Mouse (Mus musculus) lung, postnatal 0 days (tissue): ENCODE measurements around the gene Cep63. TPM values are rescaled to one million over a fixed set of nuclear protein-coding genes. Genes with fewer than 3 reads are reported as not detected.

Source experiments
- ATAC-seq: fragments of 200-750 bp; cut with Nextera tagmentation; 2 replicates; pipeline ENCODE4 v1.8.0; 2017; ENCODE audit warnings: moderate library complexity
- DNase-seq: peaks from one replicate; pipeline ENCODE4 v3.0.0-alpha.2; 2016; ENCODE audit warnings: low spot score
- H3K27ac ChIP-seq: fragments of 300-500 bp; sonication (generic); 2 replicates; pipeline ENCODE4 v1.5.1; 2014; ENCODE audit warnings: antibody characterized with exemption, mild to moderate bottlenecking, low read length, mixed read lengths
- H3K27me3 ChIP-seq: fragments of 300-500 bp; sonication (generic); replicated peaks from 2 replicates; pipeline ENCODE4 v1.6.1; 2014; ENCODE audit warnings: low read length, mixed read lengths; ENCODE audit not compliant: insufficient read depth
- H3K36me3 ChIP-seq: fragments of 300-500 bp; sonication (generic); 2 replicates; pipeline ENCODE4 v1.6.1; 2014; ENCODE audit warnings: low read length, mixed read lengths; ENCODE audit not compliant: insufficient read depth
- H3K4me1 ChIP-seq: fragments of 300-500 bp; sonication (generic); 2 replicates; pipeline ENCODE4 v1.6.1; 2014; ENCODE audit warnings: antibody characterized with exemption, low read depth, low read length, mixed read lengths; ENCODE audit not compliant: insufficient read depth
- H3K4me2 ChIP-seq: fragments of 300-500 bp; sonication (generic); replicated peaks from 2 replicates; pipeline ENCODE4 v1.6.1; 2014; ENCODE audit warnings: low read depth, mild to moderate bottlenecking, low read length, moderate library complexity, mixed read lengths
- H3K4me3 ChIP-seq: fragments of 300-500 bp; sonication (generic); 2 replicates; pipeline ENCODE4 v1.5.1; 2014; ENCODE audit warnings: low read depth, low read length
- H3K9ac ChIP-seq: fragments of 300-500 bp; sonication (generic); replicated peaks from 2 replicates; pipeline ENCODE4 v1.6.1; 2014; ENCODE audit warnings: low read depth, mild to moderate bottlenecking
- H3K9me3 ChIP-seq: fragments of 300-500 bp; sonication (generic); 2 replicates; pipeline ENCODE4 v1.6.1; 2016; ENCODE audit warnings: low read length, mixed read lengths
- CTCF ChIP-seq: IDR thresholded peaks from 2 replicates; pipeline ENCODE4 v1.5.1; 2016; ENCODE audit warnings: antibody characterized with exemption, mild to moderate bottlenecking
- EP300 ChIP-seq: IDR thresholded peaks from 2 replicates; pipeline ENCODE4 v1.6.1; 2016; ENCODE audit warnings: antibody characterized with exemption, mild to moderate bottlenecking, control low read depth
- WGBS: fragments of 180-500 bp; shearing (Covaris S2); extraction: QIAGEN DNeasy Blood & Tissue Kit; methylation state at CpG from one replicate; pipeline ENCODE4 v1.1.7; 2014; 5-methylcytosine and 5-hydroxymethylcytosine counted together
- polyA plus RNA-seq: library from polyadenylated mRNA; unstranded; fragments of >200 nt; fragmentation: Nextera tagmentation; extraction: Ambion mirVana; gene quantifications from 2 replicates; pipeline ENCODE4 v1.2.1, GENCODE M21; 2015

Gene Cep63
- polyA plus RNA-seq, 1 experiment from 2014 or later: 35.3 TPM

- Histone ChIP-seq H3K4me2 (no peak overlapping the region), H3K36me3 (peaks cover 8% of the 10 kb centered on the region; the same call in 1 of the 2 replicates), H3K9ac (no peak overlapping the region), H3K27ac (no peak overlapping the region), H3K27me3 (no peaks in the 10 kb centered on the region), H3K4me1 (no peaks in the 10 kb centered on the region), H3K4me3 (no peak overlapping the region), H3K9me3 (no peaks in the 10 kb centered on the region)
- ATAC-seq (no peak), DNase-seq (peak; percentile 47)
- 65% methylated on average over 8 of the region's 8 CpGs for WGBS
- no peak for TF ChIP-seq EP300
- TF ChIP-seq CTCF: no peak
These were observed 30.5 kb downstream of the Cep63 start for GRCm38 (mm10) chr9:102595662-102596436.

GRCm38 (mm10) chr9:102594667-102595393 is 31.5 kb downstream of the Cep63 start:
- no peak for TF ChIP-seq CTCF
- no peak for TF ChIP-seq EP300
- H3K36me3 ChIP-seq: peaks cover 7% of the 10 kb centered on the region; the same call in 1 of the 2 replicates
- H3K27me3 ChIP-seq: no peaks in the 10 kb centered on the region
- no peak for DNase-seq
- no peak overlapping the region for H3K4me3 ChIP-seq
- WGBS: 55% methylated on average over 6 of the region's 6 CpGs
- no peak overlapping the region for H3K27ac ChIP-seq
- no peak overlapping the region for H3K9ac ChIP-seq
- H3K4me2 ChIP-seq: no peak overlapping the region
- no peak for ATAC-seq
- H3K9me3 ChIP-seq: no peaks in the 10 kb centered on the region
- no peaks in the 10 kb centered on the region for H3K4me1 ChIP-seq

- H3K36me3 ChIP-seq: no peaks in the 10 kb centered on the region; the same call in 1 of the 2 replicates
- no peak for DNase-seq
- no peak overlapping the region for H3K9ac ChIP-seq
- no peaks in the 10 kb centered on the region for H3K9me3 ChIP-seq
- H3K4me2 ChIP-seq: no peak overlapping the region
- no peak overlapping the region for H3K4me3 ChIP-seq
- H3K4me1 ChIP-seq: no peaks in the 10 kb centered on the region
- H3K27ac ChIP-seq: no peak overlapping the region
- WGBS: 76% methylated on average over 5 of the region's 5 CpGs
- no peak for ATAC-seq
- no peak for TF ChIP-seq CTCF
- no peak for TF ChIP-seq EP300
- no peaks in the 10 kb centered on the region for H3K27me3 ChIP-seq
These were observed 39.0 kb downstream of the Cep63 start for GRCm38 (mm10) chr9:102587347-102587746.

GRCm38 (mm10) chr9:102581921-102582469 is 44.3 kb downstream of the Cep63 start:
- 75% methylated on average over 12 of the region's 12 CpGs for WGBS
- ATAC-seq: no peak
- no peak overlapping the region for H3K4me2 ChIP-seq

GRCm38 (mm10) chr9:102577480-102577879 is 48.9 kb downstream of the Cep63 start:
- no peak overlapping the region for H3K4me3 ChIP-seq
- ATAC-seq (no peak), DNase-seq (peak; percentile 52)
- H3K9me3 ChIP-seq: no peaks in the 10 kb centered on the region
- no peak overlapping the region for H3K9ac ChIP-seq
- H3K27me3 ChIP-seq: no peaks in the 10 kb centered on the region
- no peak overlapping the region for H3K27ac ChIP-seq
- WGBS: 35% methylated on average over 5 of the region's 5 CpGs
- H3K4me1 ChIP-seq: no peaks in the 10 kb centered on the region
- no peak for TF ChIP-seq EP300
- TF ChIP-seq CTCF: no peak
- no peaks in the 10 kb centered on the region for H3K36me3 ChIP-seq
- H3K4me2 ChIP-seq: no peak overlapping the region

More at GRCm38 (mm10) chr9:102581921-102582469, 44.3 kb downstream of the Cep63 start:
- Histone ChIP-seq H3K36me3 (no peaks in the 10 kb centered on the region; the same call in 1 of the 2 replicates), H3K27ac (no peak overlapping the region), H3K27me3 (no peaks in the 10 kb centered on the region), H3K4me3 (no peak overlapping the region), H3K9me3 (no peaks in the 10 kb centered on the region), H3K4me1 (no peaks in the 10 kb centered on the region), H3K9ac (no peak overlapping the region)
- TF ChIP-seq EP300: no peak
- no peak for TF ChIP-seq CTCF
- DNase-seq: no peak

GRCm38 (mm10) chr9:102572888-102573287 is 53.4 kb downstream of the Cep63 start:
- no peaks in the 10 kb centered on the region for H3K27me3 ChIP-seq
- no peak overlapping the region for H3K4me3 ChIP-seq
- TF ChIP-seq CTCF (no peak), EP300 (no peak)
- H3K4me1 ChIP-seq: no peaks in the 10 kb centered on the region
- DNase-seq: no peak
- H3K9me3 ChIP-seq: no peaks in the 10 kb centered on the region
- H3K27ac ChIP-seq: no peak overlapping the region
- no peak for ATAC-seq
- H3K9ac ChIP-seq: no peak overlapping the region
- no peak overlapping the region for H3K4me2 ChIP-seq
- WGBS: 49% methylated on average over 5 of the region's 5 CpGs
- no peaks in the 10 kb centered on the region for H3K36me3 ChIP-seq
